Mouse (Mus musculus) kidney, postnatal 36 days (tissue): ENCODE data around the gene Yars.

Experiments used
- DNase-seq, 2 experiments: peaks; one replicate each; pipeline ENCODE4 v3.0.0; 2021 to 2022; ENCODE audit warnings: mixed read lengths in 2 of 2

The Yars gene

DNA sequence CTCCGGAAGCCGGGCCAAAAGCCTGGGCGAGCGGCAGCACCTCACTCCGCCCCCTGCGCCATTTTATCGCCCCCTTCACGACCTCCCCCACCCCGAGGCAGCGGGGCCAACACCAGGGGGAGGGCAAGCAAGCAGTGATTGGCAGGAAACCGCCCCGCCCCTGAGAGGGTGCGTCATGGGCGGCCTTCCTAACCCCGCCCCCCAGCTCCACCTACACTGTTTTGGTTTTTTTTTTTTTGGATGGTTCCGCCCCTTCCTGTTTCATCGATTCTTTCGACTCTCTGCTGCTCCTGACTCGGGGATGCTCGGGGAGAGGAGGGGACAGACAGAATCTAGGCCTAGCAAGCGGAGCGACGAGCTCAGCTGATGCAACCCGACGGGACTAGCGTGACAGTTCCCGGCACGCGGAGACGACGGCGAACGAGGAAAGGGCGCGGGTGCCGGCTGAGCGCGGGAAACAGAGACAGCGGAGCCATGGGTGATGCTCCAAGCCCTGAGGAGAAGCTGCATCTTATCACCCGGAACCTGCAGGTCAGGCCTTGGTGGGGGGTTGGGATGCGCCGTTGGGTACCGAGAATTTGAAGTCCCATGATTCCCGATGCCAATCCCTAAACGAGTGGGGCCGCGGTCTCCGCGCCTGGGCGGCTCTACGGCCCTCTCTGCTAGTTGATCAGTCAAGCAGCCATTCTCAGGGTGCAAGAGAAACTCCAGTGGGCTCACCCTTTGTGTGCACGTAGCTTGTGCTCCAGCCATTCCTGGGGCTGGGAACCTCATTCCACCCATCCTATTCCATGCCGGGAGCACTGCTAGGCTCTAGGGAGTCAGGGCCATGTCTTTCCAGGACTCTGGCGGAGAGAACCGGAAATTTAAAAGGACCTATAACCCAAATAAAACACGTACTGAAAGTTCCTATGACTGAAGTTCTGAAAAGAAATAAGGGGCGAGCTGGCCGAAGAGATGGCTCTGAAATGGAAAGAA lies at the start of gene Yars, which contains the start of gene S100pbp:
Gene Yars, plus strand, starts transcription at position 219 of the 978 bp plus-strand sequence.
Gene S100pbp, minus strand, starts transcription at position 186 of the 978 bp plus-strand sequence.
- DNase-seq: peak; percentile 99

DNA sequence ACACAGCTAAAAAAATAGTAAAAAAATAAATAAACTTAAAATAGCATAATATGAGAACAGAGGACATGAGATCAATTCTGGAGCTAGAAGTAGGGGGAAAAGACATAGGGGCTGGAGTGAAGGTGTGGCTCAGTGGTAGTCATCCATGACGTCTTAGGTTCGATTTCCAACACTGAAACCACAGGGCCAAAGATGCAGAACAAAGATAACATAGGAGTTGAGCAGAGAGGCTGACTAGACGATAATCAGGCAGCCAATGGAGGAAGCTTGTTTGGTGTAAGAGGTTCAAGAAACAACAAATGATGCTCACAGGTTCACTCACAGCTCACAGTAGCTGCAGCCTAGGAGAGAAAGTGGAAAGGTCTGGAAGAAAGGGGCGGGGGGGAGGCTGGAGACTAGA lies 48.8 kb upstream of the Yars start:
- no peak for DNase-seq

DNA sequence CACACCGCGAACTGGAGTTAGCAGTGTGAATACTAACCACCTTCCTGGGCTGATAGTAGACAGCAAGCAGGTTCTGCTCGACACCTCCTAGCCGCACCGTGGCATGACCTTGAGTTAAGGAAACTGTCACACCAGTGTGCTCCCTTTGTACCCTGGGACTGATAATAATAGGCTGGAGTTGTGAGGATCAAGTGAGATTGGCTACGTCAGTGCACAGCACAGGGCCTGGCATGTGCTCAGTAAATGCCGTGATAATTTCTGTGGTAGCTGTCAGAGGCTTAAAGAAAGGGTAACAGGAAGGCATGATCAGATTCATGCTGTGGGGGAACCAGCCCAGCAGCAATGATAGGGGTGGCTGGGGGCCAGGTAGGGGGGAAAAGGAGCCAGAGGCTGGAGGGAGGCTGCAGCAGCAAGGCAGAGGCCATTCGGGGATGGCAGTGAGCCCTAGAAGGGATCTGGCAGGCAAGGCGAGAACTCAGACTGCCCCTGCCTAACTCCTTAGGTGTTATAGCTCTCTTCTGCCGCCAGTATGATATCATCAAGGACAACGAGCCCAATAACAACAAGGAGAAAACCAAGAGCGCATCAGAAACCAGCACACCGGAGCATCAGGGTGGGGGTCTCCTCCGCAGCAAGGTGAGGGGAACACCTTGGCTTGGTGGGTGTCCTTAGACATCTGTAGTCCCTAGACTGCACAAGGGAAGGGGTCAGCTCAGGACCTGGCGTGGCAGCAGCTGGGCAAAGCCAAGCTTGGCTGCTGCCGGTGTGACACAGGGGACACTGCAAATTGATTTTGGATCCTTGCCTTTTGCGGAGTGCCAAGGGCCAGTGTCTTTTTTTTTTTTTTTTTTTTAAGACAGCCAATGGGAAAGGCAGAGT lies 47.8 kb upstream of the Yars start:
- DNase-seq: no peak

GRCm38 (mm10) chr4:129142439-129143045 lies 47.0 kb upstream of the Yars start:
- no peak for DNase-seq

DNA sequence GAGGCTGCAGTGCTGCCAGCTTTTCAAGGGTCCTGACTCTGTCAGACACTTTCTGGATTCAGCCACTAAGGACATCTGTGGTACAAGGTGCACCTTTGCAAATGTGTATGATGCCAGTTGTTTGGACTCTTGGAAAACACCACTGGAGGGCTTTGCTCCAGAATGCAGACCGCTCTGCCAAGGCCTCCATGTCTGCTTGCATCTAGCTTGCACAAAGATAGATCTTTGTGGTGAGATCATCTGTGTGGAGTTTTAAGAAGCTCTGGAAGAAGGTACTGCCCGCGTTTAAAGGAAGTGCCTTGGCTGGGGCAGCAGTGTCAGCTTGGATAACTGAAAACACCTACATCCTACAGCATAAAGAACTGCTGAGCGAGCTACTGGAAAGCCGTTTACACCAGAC lies 46.1 kb upstream of the Yars start:
- no peak for DNase-seq

GRCm38 (mm10) chr4:129144401-129145367 lies 44.9 kb upstream of the Yars start:
- no peak for DNase-seq

GRCm38 (mm10) chr4:129145411-129145810 lies 44.1 kb upstream of the Yars start:
- no peak for DNase-seq

GRCm38 (mm10) chr4:129145943-129146342 lies 43.6 kb upstream of the Yars start:
- no peak for DNase-seq

GRCm38 (mm10) chr4:129146392-129146791 lies 43.2 kb upstream of the Yars start:
- no peak for DNase-seq

DNA sequence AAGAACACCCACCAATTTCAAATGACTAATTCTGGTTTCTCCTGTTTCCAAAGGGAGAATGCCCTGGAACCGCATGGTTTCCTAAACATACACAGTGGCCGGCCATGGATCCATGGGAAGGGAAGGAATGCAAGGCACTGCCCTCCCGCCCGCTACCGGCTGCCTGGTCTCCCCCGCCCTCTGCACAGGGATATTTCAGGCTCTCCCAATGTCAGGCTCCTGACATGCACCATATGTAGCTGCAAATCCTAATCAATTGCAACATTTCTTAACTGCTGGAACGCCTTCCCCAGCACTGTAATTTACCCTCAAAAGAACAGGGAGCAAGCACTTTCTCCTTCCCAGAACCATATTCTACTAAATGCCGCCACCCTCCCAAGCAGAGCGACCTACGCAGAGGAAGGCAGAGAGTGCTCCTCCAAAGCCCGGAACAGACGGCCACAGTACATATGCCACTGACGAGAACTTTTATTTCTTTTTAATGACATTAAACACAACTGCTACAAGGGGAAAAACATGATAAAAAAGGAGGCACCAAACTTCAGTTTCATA lies 41.9 kb upstream of the Yars start:
- no peak for DNase-seq

- no peak for DNase-seq
Observed at GRCm38 (mm10) chr4:129149321-129149720, 40.2 kb upstream of the Yars start.

DNA sequence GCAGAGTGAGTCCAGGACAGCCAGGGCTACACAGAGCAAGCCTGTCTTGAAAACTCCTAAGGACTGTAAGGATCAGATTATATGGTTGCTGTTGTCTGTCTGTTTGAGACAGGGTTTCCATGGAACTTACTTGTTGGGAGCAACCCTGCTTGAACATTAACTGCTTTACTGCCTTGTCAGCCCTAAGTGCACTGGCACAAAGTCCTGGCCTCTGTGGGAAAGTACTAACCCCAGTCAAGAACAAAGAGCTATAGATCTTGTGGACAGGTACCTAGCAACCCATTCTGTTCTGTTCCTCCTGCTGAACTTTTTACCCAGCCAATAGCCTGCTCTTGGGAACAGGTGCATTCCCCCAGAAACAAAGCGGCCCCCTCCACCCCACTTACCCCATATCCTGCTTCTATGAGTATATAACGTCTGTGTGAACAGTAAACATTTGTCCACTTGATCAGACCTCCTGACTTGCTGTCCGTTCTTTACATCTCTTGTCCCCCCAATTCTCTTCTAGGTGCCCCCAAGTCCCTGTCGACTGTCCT lies 38.2 kb upstream of the Yars start:
- DNase-seq: peak; percentile 42 to 67

- DNase-seq: no peak
Observed at GRCm38 (mm10) chr4:129157541-129157940, 32.0 kb upstream of the Yars start.

GRCm38 (mm10) chr4:129158549-129158948 lies 31.0 kb upstream of the Yars start:
- DNase-seq: no peak

GRCm38 (mm10) chr4:129161076-129161475 lies 28.5 kb upstream of the Yars start:
- no peak for DNase-seq

GRCm38 (mm10) chr4:129161581-129162255 lies 27.8 kb upstream of the Yars start:
- DNase-seq: no peak

DNA sequence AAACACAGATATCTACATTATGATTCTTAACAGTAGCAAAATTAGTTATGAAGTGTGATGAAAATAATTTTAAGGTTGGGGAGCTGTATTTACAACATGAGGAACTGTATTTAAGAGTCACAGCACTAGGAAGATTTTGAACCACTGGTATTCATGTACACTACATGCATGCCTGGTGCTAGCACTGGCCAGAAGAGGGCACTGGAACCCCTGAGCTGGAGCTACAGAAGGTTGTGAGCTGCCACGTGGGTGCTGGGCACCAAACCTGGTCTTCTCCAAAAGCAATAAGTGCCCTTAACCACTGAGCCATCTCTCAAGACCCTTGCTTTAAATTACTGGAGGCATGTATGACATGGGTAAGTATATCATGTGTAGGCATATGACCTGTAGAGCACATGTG lies 17.0 kb upstream of the Yars start:
- DNase-seq: peak in 1 of 2 experiments; percentile 18

DNA sequence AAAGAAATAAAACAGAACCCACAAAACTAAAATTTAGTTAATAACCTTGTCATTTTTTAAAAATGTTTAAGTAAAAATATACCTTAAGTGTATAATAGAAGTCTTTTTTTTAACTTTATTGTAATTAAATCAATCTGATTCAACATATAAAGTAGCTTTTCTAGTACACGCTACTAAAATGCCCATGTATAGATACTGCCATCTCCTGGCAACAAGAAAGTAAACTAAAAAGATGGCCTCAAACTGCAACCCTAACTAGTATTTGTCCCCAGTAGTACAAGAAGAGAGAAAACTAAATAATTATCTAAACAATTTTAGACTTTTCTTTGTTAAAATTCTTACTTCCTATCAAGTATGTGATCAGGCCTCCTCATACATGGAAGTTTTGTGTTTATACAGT lies 10.0 kb upstream of the Yars start:
- no peak for DNase-seq

- DNase-seq: no peak
Observed at GRCm38 (mm10) chr4:129188041-129188659, 1.4 kb upstream of the Yars start.
